Mouse (Mus musculus) spleen, postnatal 14 days (tissue): ENCODE data around the gene Cct8.
"Not testable (repeated sequence)": the region's sequence is repeated elsewhere in the genome, so short reads cannot be mapped to it uniquely, and the experiment has no call there.

Experiments
- DNase-seq, 2 experiments: peaks; one replicate each; pipeline ENCODE4 v3.0.0; 2021 to 2022; ENCODE audit warnings: low spot score in 2 of 2

The Cct8 gene

GRCm38 (mm10) chr16:87495716-87496447, at the start of gene Cct8:
Gene Cct8, minus strand, starts transcription at chr16:87495873.
- DNase-seq, result peak; percentile 91 to 95

- no peak for DNase-seq
Observed at GRCm38 (mm10) chr16:87528755-87529154, 33.1 kb upstream of the Cct8 start.

GRCm38 (mm10) chr16:87527553-87528249, 32.0 kb upstream of the Cct8 start:
- DNase-seq, result no peak

GRCm38 (mm10) chr16:87524228-87524627, 28.6 kb upstream of the Cct8 start:
- DNase-seq, result no peak

- DNase-seq, result no peak
Observed at GRCm38 (mm10) chr16:87512331-87512730, 16.7 kb upstream of the Cct8 start.

GRCm38 (mm10) chr16:87511706-87512105, 16.0 kb upstream of the Cct8 start:
- no peak for DNase-seq

- no peak for DNase-seq
Observed at GRCm38 (mm10) chr16:87501304-87502078, 5.8 kb upstream of the Cct8 start.

- no peak for DNase-seq
Observed at GRCm38 (mm10) chr16:87499556-87499955, 3.9 kb upstream of the Cct8 start.

GRCm38 (mm10) chr16:87497171-87497570, 1.5 kb upstream of the Cct8 start:
- DNase-seq, result no peak

- no peak for DNase-seq
Observed at GRCm38 (mm10) chr16:87496728-87497127, 1.1 kb upstream of the Cct8 start.

GRCm38 (mm10) chr16:87494955-87495655, 568 bp downstream of the Cct8 start:
- DNase-seq, result no peak

GRCm38 (mm10) chr16:87492191-87492792, 3.4 kb downstream of the Cct8 start:
- not testable (repeated sequence) for DNase-seq

- no peak for DNase-seq
Observed at GRCm38 (mm10) chr16:87488605-87489004, 7.1 kb downstream of the Cct8 start.

- no peak for DNase-seq
Observed at GRCm38 (mm10) chr16:87486739-87487138, 8.9 kb downstream of the Cct8 start.

- no peak for DNase-seq
Observed at GRCm38 (mm10) chr16:87484367-87484766, 11.3 kb downstream of the Cct8 start.

- no peak for DNase-seq
Observed at GRCm38 (mm10) chr16:87470579-87470978, 25.1 kb downstream of the Cct8 start.

- DNase-seq, result no peak
Observed at GRCm38 (mm10) chr16:87458752-87459151, 36.9 kb downstream of the Cct8 start.

- no peak for DNase-seq
Observed at GRCm38 (mm10) chr16:87455180-87455611, 40.5 kb downstream of the Cct8 start.

- DNase-seq, result peak; percentile 74 to 82
Observed at GRCm38 (mm10) chr16:87454419-87455179, 41.1 kb downstream of the Cct8 start, which contains the start of gene Usp16. Gene Usp16, plus strand, starts transcription at chr16:87454703.

- DNase-seq, result no peak
Observed at GRCm38 (mm10) chr16:87453226-87453625, 42.4 kb downstream of the Cct8 start.
